Mouse (Mus musculus) heart, embryonic 12.5 days (tissue): ENCODE data around the gene Jph2. TPM values are rescaled to one million over a fixed set of nuclear protein-coding genes. Genes with fewer than 3 reads are reported as not detected.

Source experiments
- ATAC-seq: fragments of 200-750 bp; cut with Nextera tagmentation; 2 replicates; pipeline ENCODE4 v1.8.0; 2017; ENCODE audit warnings: moderate TSS enrichment, moderate library complexity; ENCODE audit not compliant: insufficient number of reproducible peaks, low FRiP score
- H3K27ac ChIP-seq: fragments of 300-500 bp; sonication (generic); 2 replicates; pipeline ENCODE4 v1.5.1; 2016; ENCODE audit warnings: mild to moderate bottlenecking, moderate library complexity; ENCODE audit not compliant: poor library complexity, severe bottlenecking
- H3K27me3 ChIP-seq: fragments of 300-500 bp; sonication (generic); replicated peaks from 2 replicates; pipeline ENCODE4 v1.6.1; 2016; ENCODE audit warnings: mild to moderate bottlenecking, moderate library complexity
- H3K36me3 ChIP-seq: fragments of 300-500 bp; sonication (generic); 2 replicates; pipeline ENCODE4 v1.6.1; 2016; ENCODE audit warnings: mild to moderate bottlenecking, moderate library complexity
- H3K4me1 ChIP-seq: fragments of 300-500 bp; sonication (generic); replicated peaks from 2 replicates; pipeline ENCODE4 v1.6.1; 2016; ENCODE audit warnings: mild to moderate bottlenecking
- H3K4me2 ChIP-seq: fragments of 300-500 bp; sonication (generic); 2 replicates; pipeline ENCODE4 v1.6.1; 2016; ENCODE audit warnings: mild to moderate bottlenecking, moderate library complexity
- H3K4me3 ChIP-seq: fragments of 300-500 bp; sonication (generic); 2 replicates; pipeline ENCODE4 v1.5.1; 2016; ENCODE audit warnings: mild to moderate bottlenecking
- H3K9ac ChIP-seq: fragments of 300-500 bp; sonication (generic); 2 replicates; pipeline ENCODE4 v1.6.1; 2016; ENCODE audit warnings: mild to moderate bottlenecking, moderate library complexity
- H3K9me3 ChIP-seq: fragments of 300-500 bp; sonication (generic); replicated peaks from 2 replicates; pipeline ENCODE4 v1.6.1; 2016; ENCODE audit warnings: mild to moderate bottlenecking, moderate library complexity
- WGBS: fragments of 180-500 bp; shearing (Covaris S2); methylation state at CpG from one replicate; pipeline ENCODE4 v1.1.7; 2016; 5-methylcytosine and 5-hydroxymethylcytosine counted together
- polyA plus RNA-seq: library from polyadenylated mRNA; unstranded; fragments of >200 nt; fragmentation: Nextera tagmentation; extraction: Ambion mirVana; gene quantifications from 2 replicates; pipeline ENCODE4 v1.2.1, GENCODE M21; 2016

The Jph2 gene
- polyA plus RNA-seq, 1 experiment from 2014 or later: 62.7 TPM

GRCm38 (mm10) chr2:163303037-163303436 is 94.8 kb downstream of the Jph2 start:
- Histone ChIP-seq H3K4me2 (no peak overlapping the region), H3K36me3 (no peaks in the 10 kb centered on the region), H3K9ac (no peak overlapping the region), H3K27ac (no peak overlapping the region), H3K4me1 (no peaks in the 10 kb centered on the region), H3K27me3 (peaks cover 4% of the 10 kb centered on the region; the same call in 1 of the 2 replicates), H3K4me3 (no peak overlapping the region), H3K9me3 (no peaks in the 10 kb centered on the region)
- 42% methylated on average over 9 of the region's 9 CpGs for WGBS
- no peak for ATAC-seq

DNA sequence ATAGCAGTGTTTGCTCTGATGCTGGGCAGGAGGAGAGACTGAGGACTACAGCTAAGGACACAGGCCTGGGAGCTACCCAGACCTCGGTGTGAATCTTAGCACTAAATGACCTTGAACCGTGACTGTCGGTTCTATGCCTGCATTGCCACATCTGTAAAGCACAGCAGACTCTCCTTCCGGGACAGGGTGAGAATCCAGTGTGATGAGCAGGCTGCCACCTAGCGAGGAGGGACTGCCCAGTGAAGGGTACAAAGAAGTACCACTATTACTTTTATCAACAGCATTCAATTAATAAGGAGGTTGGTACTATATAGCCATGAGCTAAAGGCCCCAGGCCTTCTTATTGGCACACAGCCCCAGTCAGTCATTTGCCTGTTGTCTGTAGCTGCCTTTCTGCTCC is 96.2 kb downstream of the Jph2 start:
- H3K27me3 ChIP-seq: peaks cover 4% of the 10 kb centered on the region; the same call in 1 of the 2 replicates
- ATAC-seq: no peak
- 43% methylated on average over 5 of the region's 5 CpGs for whole genome bisulfite sequencing

DNA sequence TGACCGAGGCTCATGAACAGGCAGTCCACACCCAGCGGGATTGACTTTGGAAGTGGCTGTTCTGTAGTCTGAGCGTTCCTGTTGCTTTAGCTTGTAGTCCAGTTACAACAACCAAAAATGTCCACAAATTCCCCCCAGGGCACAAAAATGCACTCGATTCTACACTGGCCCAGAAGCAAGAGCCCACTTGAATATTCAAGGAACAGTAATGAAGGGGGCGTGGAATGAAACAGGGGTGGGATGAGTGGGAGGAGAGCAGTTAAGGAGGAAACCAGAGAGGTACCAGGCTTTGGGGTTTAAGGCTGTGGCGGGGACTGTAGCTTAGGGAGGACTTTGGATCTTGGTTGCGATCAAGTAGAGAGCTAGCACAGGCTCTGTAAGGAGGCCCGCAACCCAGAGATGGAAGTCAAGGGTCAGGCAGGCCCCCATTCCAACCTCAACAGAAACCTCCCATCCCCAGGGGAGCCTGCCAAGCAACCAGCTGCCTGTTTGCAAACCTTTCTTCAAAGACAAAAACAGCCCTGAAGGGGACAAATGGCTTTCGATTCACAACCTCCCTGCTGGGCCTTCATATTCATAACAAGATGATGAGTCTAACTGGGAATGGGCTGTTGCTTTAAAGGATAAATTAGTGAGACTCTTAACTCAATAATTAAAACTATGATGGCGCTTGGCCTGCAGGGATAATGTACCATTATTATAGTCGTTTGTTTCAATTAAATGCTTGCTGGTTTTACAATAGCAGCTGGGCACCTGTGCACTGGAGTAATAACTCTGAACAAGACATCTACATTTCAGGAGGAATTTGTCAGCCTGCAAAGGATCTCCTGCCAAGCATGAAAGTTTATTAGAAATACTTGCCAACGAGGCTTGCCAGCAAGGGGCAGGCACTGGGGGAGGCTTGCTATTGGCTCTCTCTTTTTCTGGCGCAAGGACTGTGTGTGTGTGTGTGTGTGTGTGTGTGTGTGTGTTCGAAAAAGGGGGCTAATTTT is 97.4 kb downstream of the Jph2 start:
- H3K4me2 ChIP-seq: no peak overlapping the region
- no peaks in the 10 kb centered on the region for H3K36me3 ChIP-seq
- no peak overlapping the region for H3K4me3 ChIP-seq
- no peaks in the 10 kb centered on the region for H3K9me3 ChIP-seq
- H3K4me1 ChIP-seq: no peaks in the 10 kb centered on the region
- ATAC-seq: no peak
- no peak overlapping the region for H3K27ac ChIP-seq
- H3K9ac ChIP-seq: no peak overlapping the region
- WGBS: 55% methylated on average over 14 of the region's 14 CpGs
- H3K27me3 ChIP-seq: peaks cover 4% of the 10 kb centered on the region; the same call in 1 of the 2 replicates

More for the DNA sequence above, 96.2 kb downstream of the Jph2 start:
- Histone ChIP-seq H3K4me3 (no peak overlapping the region), H3K4me2 (no peak overlapping the region), H3K4me1 (no peaks in the 10 kb centered on the region), H3K27ac (no peak overlapping the region), H3K36me3 (no peaks in the 10 kb centered on the region), H3K9ac (no peak overlapping the region), H3K9me3 (no peaks in the 10 kb centered on the region)

- Histone ChIP-seq H3K4me2 (no peak overlapping the region), H3K27ac (no peak overlapping the region), H3K9ac (no peak overlapping the region), H3K4me1 (no peaks in the 10 kb centered on the region), H3K4me3 (no peak overlapping the region), H3K27me3 (0 out of 2 replicates have a peak, but pooled peaks cover 4% of the 10 kb centered on the region), H3K9me3 (peaks cover 3% of the 10 kb centered on the region; the same call in 1 of the 2 replicates), H3K36me3 (no peaks in the 10 kb centered on the region)
- ATAC-seq: no peak
- WGBS: 60% methylated on average over 11 of the region's 11 CpGs
Measured at GRCm38 (mm10) chr2:163296999-163297630, 100.7 kb downstream of the Jph2 start.

- peaks cover 25% of the 10 kb centered on the region for H3K4me1 ChIP-seq
Measured at GRCm38 (mm10) chr2:163288881-163289379, 108.9 kb downstream of the Jph2 start.

More at GRCm38 (mm10) chr2:163288881-163289379, 108.9 kb downstream of the Jph2 start:
- Histone ChIP-seq H3K9me3 (peaks cover 3% of the 10 kb centered on the region; the same call in 1 of the 2 replicates), H3K4me3 (peak overlapping the region; percentile 14; the same call in 1 of the 2 replicates), H3K9ac (no peak overlapping the region), H3K4me2 (peak overlapping the region; percentile 57), H3K27me3 (peaks cover 25% of the 10 kb centered on the region), H3K36me3 (no peaks in the 10 kb centered on the region), H3K27ac (no peak overlapping the region)
- WGBS: 14% methylated on average over 21 of the region's 21 CpGs
- ATAC-seq: peak; percentile 30

Other genes starting within 250 kb of the Jph2 start
- gene Tox2, start 194.9 kb downstream of the Jph2 start, polyA plus RNA-seq: 2.4 and 3.0 TPM in 2 replicates
- gene Oser1, start 26.7 kb upstream of the Jph2 start, polyA plus RNA-seq: 55.3 and 57.2 TPM in 2 replicates
- 0.19 and 0.63 TPM in 2 replicates for gene Gdap1l1, start 40.5 kb upstream of the Jph2 start, polyA plus RNA-seq
- 14.2 and 15.5 TPM in 2 replicates for gene Fitm2, start 74.6 kb upstream of the Jph2 start, polyA plus RNA-seq
- not detected in 2 replicates for gene R3hdml, start 94.3 kb upstream of the Jph2 start, polyA plus RNA-seq
- 0.17 and 0.18 TPM in 2 replicates for gene Hnf4a, start 108.8 kb upstream of the Jph2 start, polyA plus RNA-seq
- gene Ttpal, start 204.3 kb upstream of the Jph2 start, polyA plus RNA-seq: 26.9 and 27.8 TPM in 2 replicates
- gene Serinc3, start 247.1 kb upstream of the Jph2 start, polyA plus RNA-seq: 67.7 and 76.7 TPM in 2 replicates